Mouse (Mus musculus): ENCODE data around the gene Gm17334. TPM values are rescaled to one million over a fixed set of nuclear protein-coding genes. Genes with fewer than 3 reads are reported as not detected.
A peak's percentile ranks its signal among the peaks of the same experiment; 100 is the strongest.
"Not testable (repeated sequence)": the region's sequence is repeated elsewhere in the genome, so short reads cannot be mapped to it uniquely, and the experiment has no call there.

Gm17334 gene
- polyA plus RNA-seq, 1 experiment from 2014 or later = 1.2 TPM

DNA sequence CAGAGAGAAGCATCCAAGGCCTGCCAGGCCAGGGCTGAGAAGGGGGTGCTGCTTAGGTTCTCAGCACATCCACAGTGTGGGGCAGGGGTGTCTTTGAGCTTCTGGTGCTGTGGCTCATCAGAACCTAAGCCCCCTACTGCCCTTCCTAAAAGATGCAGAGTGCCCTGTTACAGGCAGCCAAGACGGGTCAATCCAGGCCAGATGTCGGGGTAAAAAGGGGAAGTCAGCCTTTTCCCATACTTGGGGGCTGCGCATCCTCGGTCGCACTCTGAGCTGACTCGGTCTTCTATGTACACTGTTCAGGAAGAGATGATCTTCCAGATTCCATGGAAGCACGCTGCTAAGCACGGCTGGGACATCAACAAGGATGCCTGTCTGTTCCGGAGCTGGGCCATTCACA, 451 bp downstream of the Gm17334 start:
- DNase-seq (ENCODE audit: low spot score) = no peak

DNA sequence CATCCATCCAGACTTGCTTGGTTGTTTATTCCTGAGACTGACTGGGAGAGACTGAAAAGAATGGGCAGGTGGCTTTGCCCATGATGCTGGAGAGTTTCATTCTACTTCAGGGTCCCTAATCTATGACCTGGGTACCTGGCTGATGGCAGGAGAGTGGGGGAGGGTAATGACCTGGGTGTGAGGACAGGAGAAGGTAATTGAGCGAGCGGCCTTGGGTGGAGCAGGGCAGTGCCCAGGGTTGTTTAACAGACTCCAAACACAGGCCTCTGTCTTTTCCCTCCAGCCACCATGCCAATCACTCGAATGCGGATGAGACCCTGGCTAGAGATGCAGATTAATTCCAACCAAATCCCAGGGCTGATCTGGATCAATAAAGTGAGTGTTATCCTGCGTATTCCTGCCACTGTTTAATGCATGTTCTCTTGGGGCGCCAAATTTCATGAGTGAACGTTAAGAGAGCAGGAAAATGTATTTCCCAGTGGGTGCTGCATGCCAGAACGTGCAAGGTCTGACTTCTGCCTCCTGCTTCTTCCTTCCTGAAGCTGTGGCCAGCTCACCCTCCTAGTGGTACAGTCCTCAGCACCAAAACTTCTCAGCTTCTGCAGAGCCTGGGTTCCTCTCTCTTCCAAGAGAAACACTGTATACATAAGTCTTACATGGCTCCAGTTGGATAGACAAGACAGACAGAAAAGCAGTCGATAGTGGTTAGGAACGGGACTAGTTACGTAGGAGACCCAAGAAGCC, 1.8 kb downstream of the Gm17334 start:
- no peak for DNase-seq (ENCODE audit: low spot score)

DNA sequence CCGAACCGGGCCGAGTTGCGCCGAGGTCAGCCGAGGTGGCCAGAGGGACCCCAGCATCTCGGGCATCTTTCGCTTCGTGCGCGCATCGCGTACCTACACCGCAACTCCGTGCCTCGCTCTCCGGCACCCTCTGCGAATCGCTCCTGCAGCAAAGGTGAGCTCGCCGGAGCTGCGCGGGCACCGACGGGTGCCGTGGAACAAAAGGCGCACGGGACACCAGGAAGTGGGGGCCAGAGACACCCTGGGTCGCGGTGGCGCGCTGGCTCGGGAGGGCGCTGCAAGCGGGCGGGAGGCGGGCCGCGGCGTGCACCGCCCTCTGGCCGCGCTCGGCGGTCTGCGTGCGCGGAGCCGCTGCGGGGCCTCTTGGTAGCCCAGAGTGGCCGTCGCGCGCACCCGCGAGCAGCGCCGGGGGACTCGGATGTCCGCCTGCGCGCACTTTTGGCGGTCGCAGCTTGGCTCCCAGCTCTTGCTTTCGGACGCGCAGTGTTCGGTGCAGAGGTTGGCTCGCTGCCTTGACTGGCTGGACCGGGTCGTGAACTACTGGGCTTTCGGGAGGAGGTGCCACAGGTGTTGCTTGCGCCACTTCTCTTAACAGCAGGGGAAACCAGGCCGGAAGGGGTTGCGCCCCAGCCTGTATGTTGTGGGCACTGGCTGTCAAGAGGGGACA, 2.7 kb downstream of the Gm17334 start:
- DNase-seq (ENCODE audit: low spot score) = peak; percentile 71

DNA sequence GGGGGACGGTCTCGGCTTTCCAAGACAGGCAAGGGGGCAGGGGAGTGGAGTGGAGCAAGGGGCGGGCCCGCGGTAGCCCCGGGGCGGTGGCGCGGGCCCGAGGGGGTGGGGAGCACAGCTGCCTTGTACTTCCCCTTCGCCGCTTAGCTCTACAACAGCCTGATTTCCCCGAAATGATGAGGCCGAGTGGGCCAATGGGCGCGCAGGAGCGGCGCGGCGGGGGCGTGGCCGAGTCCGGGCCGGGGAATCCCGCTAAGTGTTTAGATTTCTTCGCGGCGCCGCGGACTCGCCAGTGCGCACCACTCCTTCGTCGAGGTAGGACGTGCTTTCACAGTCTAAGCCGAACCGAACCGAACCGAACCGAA, 3.2 kb downstream of the Gm17334 start, which contains the start of gene Irf1:
Irf1 (plus strand) TSS at position 255 of the 365 bp plus-strand sequence.
- DNase-seq (ENCODE audit: low spot score) = peak; percentile 95

DNA sequence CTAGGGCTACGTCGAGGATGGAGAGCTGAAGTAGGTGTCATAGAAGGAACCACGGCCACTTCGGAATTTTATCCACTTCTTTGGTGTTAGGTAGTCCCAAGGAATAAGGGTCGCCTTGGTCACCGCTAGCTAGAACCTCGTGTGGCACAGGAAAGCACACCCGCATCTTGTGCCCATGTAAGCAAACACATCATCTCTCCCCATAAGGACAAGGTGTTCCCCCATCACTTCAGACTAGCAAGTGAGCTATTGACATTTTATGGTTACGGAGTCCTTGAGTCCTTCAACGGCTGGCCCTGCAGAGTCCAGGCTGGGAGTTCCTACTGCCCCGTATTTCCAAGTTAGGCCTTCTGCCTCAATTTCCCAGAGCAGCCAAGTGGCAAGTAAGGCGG, 3.8 kb downstream of the Gm17334 start:
- no peak for DNase-seq (ENCODE audit: low spot score)

DNA sequence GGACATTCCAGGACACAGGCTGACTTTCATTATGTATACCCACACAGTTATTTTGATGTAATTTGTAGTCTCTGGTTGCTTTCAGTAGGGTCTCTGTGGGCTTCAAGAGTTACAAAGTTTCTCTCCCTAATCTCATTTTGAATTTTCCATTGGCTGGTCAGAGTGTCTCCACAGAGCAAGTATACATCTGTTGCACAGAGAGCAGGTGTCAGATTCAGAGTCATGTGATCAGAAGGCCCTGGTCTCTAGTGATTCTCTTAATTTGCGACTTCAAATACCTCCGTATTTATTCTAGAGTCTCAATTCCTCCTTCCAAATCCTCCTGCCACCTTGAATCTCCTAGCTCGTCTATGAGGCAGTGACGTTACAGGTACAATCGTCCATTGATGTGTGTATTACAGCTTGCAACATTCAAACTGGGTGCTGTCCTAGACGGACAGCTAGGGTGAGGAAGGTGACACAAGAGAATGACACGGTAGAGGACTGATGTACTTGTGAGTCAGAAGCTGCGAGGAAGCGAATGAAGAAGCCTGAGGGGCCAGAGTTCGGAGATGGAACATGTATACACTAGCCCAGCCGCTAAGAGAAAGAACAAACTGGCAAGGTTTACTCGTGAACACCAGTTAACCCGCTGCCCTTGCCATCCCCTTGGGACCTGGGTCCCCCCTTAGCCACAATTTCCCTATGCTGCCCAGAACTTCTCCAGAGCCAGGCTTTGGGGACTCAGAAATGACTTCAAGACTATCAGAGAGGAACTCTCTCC, 4.4 kb downstream of the Gm17334 start:
- DNase-seq (ENCODE audit: low spot score) = no peak

DNA sequence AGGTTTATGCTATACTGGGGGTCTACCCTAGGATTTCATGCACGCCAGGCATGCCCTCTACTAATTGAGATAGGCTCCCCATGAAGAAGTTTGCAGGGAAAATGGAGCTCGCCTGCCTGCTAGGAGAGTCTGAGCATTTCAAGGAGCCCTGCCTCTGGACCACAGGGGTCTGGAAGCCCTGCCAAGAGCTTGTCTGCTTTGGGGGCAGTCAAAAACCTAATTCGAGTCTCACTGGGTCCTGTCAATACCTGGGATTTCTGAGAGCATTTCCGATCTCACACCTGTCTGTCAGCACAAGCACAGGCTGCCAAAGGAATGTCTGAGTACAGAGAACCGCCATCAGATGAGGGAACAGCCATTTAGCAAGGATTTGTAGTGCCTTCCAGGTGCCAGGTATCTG, 8.4 kb downstream of the Gm17334 start:
- no peak for DNase-seq (ENCODE audit: low spot score)

DNA sequence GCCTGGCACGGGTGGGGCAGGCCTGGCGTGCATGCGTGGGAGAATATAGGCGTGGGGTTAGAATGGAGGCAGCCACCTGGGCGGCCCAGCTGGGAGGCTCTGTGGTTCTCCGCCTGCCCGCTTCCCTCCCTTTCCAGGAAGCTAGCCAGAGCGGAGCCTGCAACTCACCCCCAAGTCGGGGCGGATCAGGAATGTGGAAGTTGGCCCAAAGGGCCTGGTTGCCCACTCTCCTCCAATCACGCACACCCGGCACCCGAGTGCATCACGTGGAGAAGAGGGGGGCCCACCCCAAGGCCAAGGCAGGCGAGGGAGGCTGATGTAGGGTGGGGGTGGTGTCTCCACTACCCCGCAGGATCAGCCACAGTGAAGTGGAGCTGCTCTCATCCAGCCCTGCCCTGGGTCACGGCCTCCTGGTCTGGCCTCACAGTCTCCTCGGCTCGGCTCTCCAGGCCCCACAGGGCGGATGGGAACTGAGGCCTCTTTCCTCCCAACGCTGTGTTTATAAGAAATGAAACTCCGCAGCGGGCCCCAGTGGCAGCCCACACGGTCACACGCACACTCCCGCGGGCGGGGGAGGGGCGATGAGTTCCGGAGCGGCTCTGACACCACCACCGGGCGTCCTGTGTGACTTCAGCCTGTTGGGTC, 9.4 kb downstream of the Gm17334 start:
- peak; percentile 91 for DNase-seq (ENCODE audit: low spot score)

DNA sequence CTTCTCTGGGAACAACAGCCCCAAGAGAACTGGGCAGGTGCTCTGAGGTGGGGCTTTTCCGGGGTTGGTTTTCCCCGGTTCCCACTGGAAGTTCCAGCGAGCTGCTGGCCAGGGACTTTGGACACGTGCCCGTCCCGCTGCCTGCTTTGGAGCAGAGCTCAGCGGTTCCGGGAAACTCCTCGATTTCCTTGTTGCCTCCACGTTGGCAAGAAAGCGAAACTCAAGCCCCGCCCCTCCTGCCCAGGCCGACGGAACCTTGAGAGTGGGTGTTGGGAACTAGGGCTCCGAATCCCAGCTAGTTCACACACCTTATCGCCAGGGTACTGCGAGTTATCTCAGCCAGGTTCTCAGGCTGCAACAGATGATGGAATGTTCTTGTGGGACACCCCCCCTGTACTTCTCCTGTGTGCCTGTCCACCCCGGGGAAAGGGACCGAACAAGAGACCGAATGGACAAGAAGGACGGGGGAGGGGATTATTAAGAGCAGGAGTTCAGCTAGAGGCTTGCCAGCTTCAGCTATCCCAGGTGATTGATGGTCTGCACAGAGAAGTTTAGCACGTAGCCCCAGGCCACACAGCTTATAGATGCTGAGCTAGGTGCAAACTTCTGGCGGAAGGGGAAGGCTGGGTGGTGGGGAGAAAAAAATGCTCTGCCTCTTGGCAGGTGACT, 10.0 kb downstream of the Gm17334 start:
- DNase-seq (ENCODE audit: low spot score) = peak; percentile 54

DNA sequence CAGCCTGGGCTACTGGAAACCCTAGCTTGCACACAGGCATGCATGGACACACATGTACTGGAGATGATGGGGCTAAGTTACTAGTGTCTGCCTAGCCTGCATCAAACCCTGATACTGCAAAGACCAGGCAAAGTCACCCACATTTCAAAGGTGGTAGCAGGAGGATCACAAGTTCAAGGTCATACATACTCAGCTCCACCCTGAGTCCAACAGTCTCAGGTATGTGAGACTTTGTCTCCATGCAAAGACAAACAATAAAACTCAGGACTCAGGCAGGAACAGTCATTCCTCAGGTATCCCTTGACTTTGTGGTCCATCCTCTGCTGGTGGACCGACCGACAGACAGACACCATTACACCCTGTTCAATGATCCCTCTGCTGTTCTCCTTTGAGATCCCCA, 10.6 kb downstream of the Gm17334 start:
- no peak for DNase-seq (ENCODE audit: low spot score)

DNA sequence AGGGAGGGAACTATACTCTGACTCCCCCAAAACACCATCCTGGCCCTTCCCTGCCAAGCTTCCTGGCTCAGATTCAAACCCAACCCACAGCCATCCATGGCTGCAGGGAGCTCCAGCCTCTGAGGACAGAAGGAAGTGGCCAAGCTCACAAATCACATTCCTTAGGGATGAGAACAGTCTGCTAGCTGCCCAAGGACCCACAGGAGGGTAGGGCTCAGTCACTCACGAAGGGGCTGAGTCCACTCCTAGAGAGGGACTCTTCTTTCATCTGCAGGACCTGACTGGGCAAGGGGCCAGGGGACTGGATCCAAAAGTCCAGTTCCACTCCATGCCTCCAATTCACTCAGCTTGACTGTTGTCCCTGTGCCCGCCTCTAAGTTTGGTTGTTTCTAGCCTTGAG, 11.2 kb downstream of the Gm17334 start:
- DNase-seq (ENCODE audit: low spot score) = no peak

DNA sequence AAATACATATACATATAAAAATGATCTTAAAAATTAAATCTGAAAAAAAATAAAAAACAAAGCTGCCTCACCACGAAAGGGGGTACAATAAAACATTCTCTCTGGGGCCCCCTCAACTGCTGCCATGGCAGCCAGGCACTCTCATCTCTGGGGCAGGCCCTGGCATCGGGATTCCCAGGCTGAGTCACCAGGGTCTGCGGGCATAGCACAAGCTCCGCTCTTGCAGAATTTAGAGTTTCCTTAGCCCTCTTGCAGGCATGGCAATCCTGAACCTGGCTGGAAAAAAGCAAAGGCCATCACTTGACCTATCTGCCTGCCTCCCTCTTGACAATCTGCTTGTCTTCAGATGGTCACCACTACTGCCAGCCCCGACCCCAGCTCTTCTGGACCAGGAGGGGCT, 11.7 kb downstream of the Gm17334 start:
- DNase-seq (ENCODE audit: low spot score) = no peak

DNA sequence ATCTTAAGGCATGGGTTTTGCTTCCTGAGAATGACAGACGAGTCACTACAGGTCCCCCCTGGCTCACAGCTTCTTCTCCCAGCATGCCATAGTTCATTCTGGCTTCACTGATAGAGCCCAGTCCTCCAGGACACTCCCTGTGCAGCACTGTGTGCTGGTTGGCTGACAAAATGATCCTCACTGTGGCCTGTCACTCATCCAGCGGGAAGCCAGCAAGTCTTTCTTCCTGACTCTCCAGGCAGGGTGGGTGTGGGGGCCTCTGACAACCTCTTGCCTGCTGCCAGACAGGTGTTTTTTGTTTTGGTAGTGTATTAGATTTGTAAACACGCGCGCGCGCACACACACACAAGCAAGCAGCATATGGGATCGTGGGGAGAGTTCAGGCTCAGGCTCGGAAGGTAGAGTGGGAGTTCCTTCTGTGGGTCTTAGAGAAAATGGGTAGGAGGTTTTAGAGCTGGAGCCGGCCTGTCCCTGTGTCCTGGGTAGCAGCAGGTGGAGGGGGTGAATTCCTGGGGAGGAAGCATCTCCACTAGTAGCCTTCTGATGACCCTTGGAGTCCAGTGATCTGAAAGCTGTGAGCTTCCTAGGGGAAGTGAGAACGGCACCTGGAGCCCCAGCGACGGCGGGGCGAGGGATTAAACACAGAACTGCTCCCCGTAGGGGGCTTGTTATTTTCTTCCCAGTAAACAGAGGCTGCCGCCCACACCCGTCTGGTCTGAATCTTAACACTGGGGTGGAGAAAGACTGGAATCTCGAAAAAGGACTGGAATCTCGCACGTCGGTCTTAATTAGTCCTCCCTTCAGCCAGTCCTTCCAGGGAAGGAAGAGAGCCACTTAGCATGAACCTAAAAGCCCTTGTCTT, 13.2 kb downstream of the Gm17334 start:
- no peak for DNase-seq (ENCODE audit: low spot score)

DNA sequence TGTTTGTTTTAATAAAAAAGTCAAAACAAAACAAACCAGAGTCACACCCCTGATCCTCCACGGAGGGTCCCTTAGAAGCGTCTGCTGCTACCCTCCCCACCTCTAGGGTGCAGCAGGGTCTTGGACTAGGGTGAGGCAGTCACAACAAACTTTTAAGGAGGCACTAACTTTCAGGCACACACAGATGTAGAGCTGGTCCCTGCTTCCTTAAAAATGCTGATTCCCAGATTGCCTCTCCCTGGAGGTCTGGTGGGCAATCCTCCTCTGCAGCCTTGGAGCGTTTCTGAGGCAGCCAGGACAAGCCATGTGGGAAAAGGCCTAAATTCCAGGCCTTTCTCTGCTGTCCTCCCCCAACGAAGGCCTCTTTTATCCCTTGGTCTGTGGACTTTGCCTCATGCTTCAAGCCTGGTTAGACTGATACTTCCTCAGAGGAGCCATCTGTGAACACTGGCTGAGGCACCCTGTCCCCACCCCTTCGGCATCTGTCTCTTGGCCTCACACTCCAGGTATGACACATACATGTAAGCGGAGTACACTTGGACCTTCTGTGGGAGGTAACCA, 14.1 kb downstream of the Gm17334 start:
- peak; percentile 61 for DNase-seq (ENCODE audit: low spot score)

DNA sequence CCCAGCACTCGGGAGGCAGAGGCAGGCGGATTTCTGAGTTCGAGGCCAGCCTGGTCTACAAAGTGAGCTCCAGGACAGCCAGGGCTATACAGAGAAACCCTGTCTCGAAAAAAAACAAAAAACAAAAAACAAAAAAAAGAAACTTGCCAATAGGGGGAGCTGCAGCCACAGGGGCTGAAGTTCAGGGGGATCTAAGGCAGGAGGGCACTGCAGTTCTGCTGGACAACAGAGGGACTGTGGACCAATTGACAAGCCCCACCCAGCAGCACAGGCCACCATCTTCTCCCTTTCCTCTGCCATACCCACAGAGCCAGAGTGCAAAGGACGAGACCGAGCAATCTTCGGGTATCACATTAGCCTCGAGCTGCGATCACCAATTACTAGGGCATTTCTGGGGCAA, 15.0 kb downstream of the Gm17334 start:
- not testable (repeated sequence) for DNase-seq (ENCODE audit: low spot score)

DNA sequence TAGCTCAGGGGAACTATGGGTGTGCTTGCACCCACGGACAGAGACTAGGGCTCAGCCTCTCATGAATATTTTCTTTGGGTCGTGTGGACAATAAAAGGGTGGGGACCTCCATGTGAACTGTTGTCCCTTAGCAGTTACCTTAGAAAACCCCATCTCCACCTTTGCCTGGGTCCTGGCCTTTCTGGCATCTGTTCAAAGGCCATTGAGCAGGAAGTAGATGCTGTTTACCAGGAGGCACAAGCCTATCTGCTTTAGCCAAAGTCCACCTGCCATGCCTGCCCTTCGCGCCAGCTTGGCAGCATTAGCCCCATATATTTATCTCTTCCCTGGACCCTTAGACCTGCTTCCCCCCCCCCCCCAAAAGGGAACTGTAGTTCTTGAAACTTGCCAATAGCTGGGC, 15.4 kb downstream of the Gm17334 start:
- no peak for DNase-seq (ENCODE audit: low spot score)

DNA sequence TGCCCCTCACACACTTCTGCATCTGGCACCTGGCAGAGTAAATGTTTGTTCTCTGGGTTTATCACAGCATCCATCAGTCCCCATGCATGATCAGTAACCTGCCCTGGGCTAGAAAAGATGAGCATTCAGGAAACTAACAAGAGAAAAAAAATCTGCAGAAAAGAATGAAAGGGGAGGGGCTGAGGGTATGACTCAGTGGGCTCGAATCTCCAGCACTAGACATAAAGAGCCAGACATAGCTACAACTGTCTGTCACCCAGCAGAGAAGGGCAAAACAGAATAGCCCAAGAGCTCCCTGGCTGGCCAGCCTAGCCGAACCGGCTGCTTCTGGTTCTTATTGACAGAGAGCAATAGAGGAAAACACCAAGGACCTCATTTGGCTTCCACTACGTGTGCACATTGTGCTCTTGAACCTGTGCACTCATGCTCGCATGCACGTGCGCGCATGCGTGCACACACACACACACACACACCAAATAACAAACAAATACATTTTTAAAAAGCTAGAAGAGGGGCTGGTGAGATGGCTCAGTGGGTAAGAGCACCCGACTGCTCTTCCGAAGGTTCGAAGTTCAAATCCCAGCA, 17.9 kb downstream of the Gm17334 start:
- DNase-seq (ENCODE audit: low spot score) = peak; percentile 69

DNA sequence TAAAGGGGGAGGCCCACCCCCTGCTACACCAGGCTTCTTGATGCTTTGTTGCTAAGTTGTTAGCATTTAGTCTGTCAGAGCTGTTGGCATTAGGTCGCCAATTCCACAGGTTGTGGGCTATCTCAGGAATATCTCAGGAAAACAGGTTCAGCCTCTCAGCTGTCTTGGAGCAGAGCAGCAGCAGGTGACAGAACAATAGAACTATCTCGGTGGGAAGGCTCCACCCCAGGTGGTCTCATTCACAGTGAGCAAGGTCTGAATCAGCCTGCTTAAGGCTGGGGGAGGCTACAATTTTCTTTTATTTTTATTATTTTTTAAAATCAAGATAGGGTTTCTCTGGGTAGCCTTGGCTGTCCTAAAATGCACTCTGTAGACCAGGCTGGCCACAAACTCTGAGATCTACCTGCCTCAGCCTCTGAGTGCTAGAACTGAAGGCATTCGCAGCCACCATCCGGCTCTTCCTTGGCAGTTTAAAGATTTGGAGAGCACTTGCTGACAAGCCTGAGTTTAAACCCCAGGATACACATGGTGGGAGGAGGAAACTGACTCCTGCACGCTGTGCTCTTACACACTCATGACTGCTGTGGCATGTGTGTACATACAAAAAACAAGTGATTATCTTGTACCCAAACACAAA, 23.2 kb downstream of the Gm17334 start:
- no peak for DNase-seq (ENCODE audit: low spot score)

DNA sequence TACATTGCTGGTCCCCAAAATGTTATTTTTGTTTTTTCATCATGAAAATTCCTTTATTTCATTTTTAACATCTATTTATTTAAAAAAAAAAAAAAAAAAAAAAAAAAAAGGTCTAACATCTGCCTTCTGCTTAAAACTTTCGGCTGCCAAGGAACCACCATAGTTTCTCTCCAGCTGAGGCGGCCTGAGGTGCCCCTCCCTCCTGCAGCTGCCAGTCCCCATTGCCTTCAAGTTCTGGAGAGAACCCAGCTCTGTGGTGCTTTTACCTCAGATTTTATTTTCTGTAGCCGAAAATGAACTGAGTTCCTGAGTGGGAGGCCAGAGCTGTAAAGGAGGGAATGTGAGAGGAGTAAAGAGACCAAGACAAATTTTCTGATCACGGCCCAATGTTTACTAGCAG, 23.7 kb downstream of the Gm17334 start:
- peak; percentile 49 for DNase-seq (ENCODE audit: low spot score)
